Mouse (Mus musculus) CH12F3 (cell line): ENCODE measurements around the gene Sdha.

Source experiments
- in situ Hi-C: fragments of 300-500 bp; cut with MboI; formaldehyde crosslinking; loops from 2 replicates; pipeline ENCODE4 v1.14.3; 2020; ENCODE audit warnings: low sequenced_read_pairs

The Sdha gene

GRCm38 (mm10) chr13:74302050-74303037 lies 47.7 kb downstream of the Sdha start:
- in situ Hi-C loops = loop anchor here (5.0 kb wide), 2 partner anchors 110 to 205 kb away; no protein-coding TSS in a partner anchor

- in situ Hi-C loops = loop anchor here (5.0 kb wide), 2 partner anchors 109 to 204 kb away; no protein-coding TSS in a partner anchor
Observed at GRCm38 (mm10) chr13:74301607-74301984, 48.5 kb downstream of the Sdha start.

GRCm38 (mm10) chr13:74300925-74301606 lies 49.0 kb downstream of the Sdha start:
- in situ Hi-C loops = loop anchor here (5.0 kb wide), 2 partner anchors 109 to 204 kb away; no protein-coding TSS in a partner anchor

GRCm38 (mm10) chr13:74296376-74296775 lies 53.7 kb downstream of the Sdha start:
- in situ Hi-C loops = loop anchor here (25.0 kb wide), 1 partner anchor 334 kb away; the partner anchor contains the start of gene Zdhhc11

- in situ Hi-C loops = loop anchor here (25.0 kb wide), 1 partner anchor 330 kb away; the partner anchor contains the start of gene Zdhhc11
Observed at GRCm38 (mm10) chr13:74292167-74292566, 57.9 kb downstream of the Sdha start, which contains the start of gene Ahrr. TSS of gene Ahrr (minus strand) at chr13:74292331.

- in situ Hi-C loops = loop anchor here (25.0 kb wide), 1 partner anchor 327 kb away; the partner anchor contains the start of gene Zdhhc11
Observed at GRCm38 (mm10) chr13:74289646-74290045, 60.4 kb downstream of the Sdha start.

- in situ Hi-C loops = loop anchor here (25.0 kb wide), 1 partner anchor 320 kb away; the partner anchor contains the start of gene Zdhhc11
Observed at GRCm38 (mm10) chr13:74282299-74282698, 67.8 kb downstream of the Sdha start.

GRCm38 (mm10) chr13:74275726-74276125 lies 74.4 kb downstream of the Sdha start:
- in situ Hi-C loops = loop anchor here (25.0 kb wide), 1 partner anchor 313 kb away; the partner anchor contains the start of gene Zdhhc11
